ENCODE assay signal across 16 mouse cellular contexts in the genomic region with DNA sequence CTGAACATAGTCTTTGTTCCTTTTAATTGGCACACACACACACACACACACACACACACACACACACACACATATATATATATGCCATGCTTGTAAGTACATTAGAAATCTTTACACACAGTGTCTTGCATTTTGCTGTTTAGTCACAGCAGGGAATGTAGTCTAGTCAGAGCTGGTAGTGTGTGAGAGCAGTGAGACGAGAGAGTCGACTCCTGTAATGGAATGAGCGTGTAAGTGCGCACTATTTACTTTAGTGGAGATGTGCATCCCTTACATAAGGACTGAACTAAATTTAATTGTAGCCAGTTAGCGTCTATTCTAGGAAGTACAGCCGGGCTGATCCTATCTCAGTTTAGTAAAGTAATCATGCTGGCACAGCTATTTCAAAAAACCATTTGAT. TPM values are rescaled to one million over a fixed set of nuclear protein-coding genes. Genes with fewer than 3 reads are reported as not detected.
DNase-seq lines count a peak whose midpoint lies in the region; ATAC-seq and TF ChIP-seq lines count a peak whose summit lies in the region.
"Had no signal": no experiment of that assay in that cellular context is flagged by ENCODE, and none has a peak within 500 bp of the region (broad histone marks: within the 10 kb centered on the region; RNA-seq: fewer than 3 reads in every experiment).

No protein-coding gene starts in this region.

- H3K9ac ChIP-seq in forebrain, embryonic 14.5 days (ENCODE audit: low read length) = no peak overlapping the region
- H3K9ac ChIP-seq in lung, postnatal 0 days (replicated peaks; ENCODE audit: low read depth) = no peak overlapping the region
- no peak overlapping the region for H3K9ac ChIP-seq in intestine, embryonic 16.5 days (ENCODE audit: low read depth, low read length)
- no peak overlapping the region for H3K9ac ChIP-seq in stomach, postnatal 0 days (ENCODE audit: low read length)
- H3K9ac ChIP-seq: lung, embryonic 15.5 days had no signal

- no peak for TF ChIP-seq EP300 in lung, postnatal 0 days (IDR thresholded peaks at IDR 0.05)
- TF ChIP-seq EP300 in stomach, postnatal 0 days (optimal IDR thresholded peaks at IDR 0.05) = no peak

- no peaks in the 10 kb centered on the region for H3K36me3 ChIP-seq in forebrain, embryonic 14.5 days (ENCODE audit: control insufficient read depth, insufficient read depth, low read length)
- H3K36me3 ChIP-seq in forebrain, embryonic 10.5 days (replicated peaks) = no peaks in the 10 kb centered on the region
- no peaks in the 10 kb centered on the region for H3K36me3 ChIP-seq in lung, postnatal 0 days (ENCODE audit: insufficient read depth, low read length)
- no peaks in the 10 kb centered on the region for H3K36me3 ChIP-seq in intestine, embryonic 16.5 days (ENCODE audit: control insufficient read depth, insufficient read depth, low read length)
- H3K36me3 ChIP-seq in stomach, postnatal 0 days (ENCODE audit: control insufficient read depth, insufficient read depth, low read length) = no peaks in the 10 kb centered on the region
- no peaks in the 10 kb centered on the region for H3K36me3 ChIP-seq in thymus, adult 2 months (ENCODE audit: control insufficient read depth, insufficient read depth, low read length)
- H3K36me3 ChIP-seq: lung, embryonic 15.5 days had no signal

- H3K4me3 ChIP-seq in forebrain, embryonic 14.5 days (ENCODE audit: low read depth, low read length) = no peak overlapping the region
- H3K4me3 ChIP-seq in forebrain, embryonic 10.5 days = no peak overlapping the region
- no peak overlapping the region for H3K4me3 ChIP-seq in lung, postnatal 0 days (ENCODE audit: low read depth, low read length)
- H3K4me3 ChIP-seq in intestine, embryonic 16.5 days (ENCODE audit: low read length) = no peak overlapping the region
- H3K4me3 ChIP-seq in stomach, postnatal 0 days (ENCODE audit: low read depth, low read length) = no peak overlapping the region
- H3K4me3 ChIP-seq in thymus, adult 2 months (ENCODE audit: control insufficient read depth, insufficient read depth, low read length) = no peak overlapping the region
- H3K4me3 ChIP-seq: lung, embryonic 15.5 days had no signal

- no peak for TF ChIP-seq POLR2A in thymus, adult 2 months (IDR thresholded peaks at IDR 0.05; ENCODE audit: control insufficient read depth, extremely low read depth, insufficient read depth, low read length, poor library complexity)

- DNase-seq in forebrain, embryonic 14.5 days (ENCODE audit: low spot score) = peak; percentile 5
- no peak for DNase-seq in forebrain, embryonic 10.5 days (ENCODE audit: extremely low spot score, low spot score)
- DNase-seq in lung, postnatal 0 days (ENCODE audit: low spot score) = no peak
- DNase-seq in lung, adult 18-20 months = no peak
- no peak for DNase-seq in stomach, postnatal 0 days (ENCODE audit: low spot score)
- no peak for DNase-seq in thymus, adult 2 months
- DNase-seq: adrenal gland, postnatal 25 days; cerebellum, adult 18-20 months; embryo, embryonic 11 days; kidney, postnatal 10 days; layer of hippocampus, postnatal 36 days; liver; right cerebral cortex, postnatal 4 days had no signal

- no peak for TF ChIP-seq CTCF in lung, postnatal 0 days (IDR thresholded peaks at IDR 0.05)
- no peak for TF ChIP-seq CTCF in stomach, postnatal 0 days (IDR thresholded peaks at IDR 0.05; ENCODE audit: low read depth)
- TF ChIP-seq CTCF in thymus, adult 2 months (IDR thresholded peaks at IDR 0.05; ENCODE audit: borderline replicate concordance, control insufficient read depth, extremely low read depth, insufficient read depth, low read length, poor library complexity) = no peak

- WGBS in forebrain, embryonic 14.5 days = 68% methylated on average over 6 of the region's 6 CpGs
- WGBS in forebrain, embryonic 10.5 days = 95% methylated on average over 6 of the region's 6 CpGs
- 56% methylated on average over 6 of the region's 6 CpGs for WGBS in lung, postnatal 0 days
- 57% methylated on average over 6 of the region's 6 CpGs for WGBS in intestine, embryonic 16.5 days
- 49% methylated on average over 6 of the region's 6 CpGs for whole genome bisulfite sequencing in stomach, postnatal 0 days
- 92% methylated on average over 6 of the region's 6 CpGs for WGBS in thymus, adult 2 months

- H3K27ac ChIP-seq in forebrain, embryonic 14.5 days (ENCODE audit: low read depth, low read length) = no peak overlapping the region
- no peak overlapping the region for H3K27ac ChIP-seq in forebrain, embryonic 10.5 days
- H3K27ac ChIP-seq in lung, postnatal 0 days (ENCODE audit: low read length) = no peak overlapping the region
- no peak overlapping the region for H3K27ac ChIP-seq in intestine, embryonic 16.5 days (ENCODE audit: low read length)
- 0 out of 2 replicates have a peak overlapping the region, but pooled peaks have one; percentile 24 for H3K27ac ChIP-seq in stomach, postnatal 0 days (replicated peaks)
- H3K27ac ChIP-seq in thymus, adult 2 months (ENCODE audit: control insufficient read depth, insufficient read depth, low read length) = no peak overlapping the region

- no peaks in the 10 kb centered on the region for H3K27me3 ChIP-seq in forebrain, embryonic 14.5 days (replicated peaks; ENCODE audit: control insufficient read depth, insufficient read depth, low read length)
- H3K27me3 ChIP-seq in forebrain, embryonic 10.5 days (ENCODE audit: poor library complexity, severe bottlenecking) = no peaks in the 10 kb centered on the region
- no peaks in the 10 kb centered on the region for H3K27me3 ChIP-seq in lung, postnatal 0 days (replicated peaks; ENCODE audit: insufficient read depth, low read length)
- H3K27me3 ChIP-seq in intestine, embryonic 16.5 days (replicated peaks; ENCODE audit: control insufficient read depth, insufficient read depth, low read length) = no peaks in the 10 kb centered on the region
- H3K27me3 ChIP-seq in stomach, postnatal 0 days (ENCODE audit: control insufficient read depth, insufficient read depth, low read length) = no peaks in the 10 kb centered on the region
- no peaks in the 10 kb centered on the region for H3K27me3 ChIP-seq in thymus, adult 2 months (ENCODE audit: control insufficient read depth, insufficient read depth, low read length)
- H3K27me3 ChIP-seq: lung, embryonic 15.5 days had no signal

- ATAC-seq in forebrain, embryonic 14.5 days = peak; percentile 42; the same call in 1 of the 2 replicates
- peak; percentile 3 for ATAC-seq in lung, postnatal 0 days
- ATAC-seq in intestine, embryonic 16.5 days = peak; percentile 30; the same call in 1 of the 2 replicates
- peak; percentile 51 for ATAC-seq in stomach, postnatal 0 days (ENCODE audit: low FRiP score, low TSS enrichment)
- ATAC-seq in inflammation-experienced regulatory T-cells, adult 6 months = no peak

- H3K4me1 ChIP-seq in forebrain, embryonic 14.5 days (ENCODE audit: control insufficient read depth, insufficient read depth, low read length) = 0 out of 2 replicates have a peak, but pooled peaks cover 3% of the 10 kb centered on the region
- peaks cover 22% of the 10 kb centered on the region for H3K4me1 ChIP-seq in forebrain, embryonic 10.5 days
- H3K4me1 ChIP-seq in lung, postnatal 0 days (ENCODE audit: insufficient read depth, low read depth, low read length) = peaks cover 3% of the 10 kb centered on the region; the same call in 1 of the 2 replicates
- peaks cover 35% of the 10 kb centered on the region for H3K4me1 ChIP-seq in intestine, embryonic 16.5 days (ENCODE audit: control insufficient read depth, insufficient read depth, low read length)
- 0 out of 2 replicates have a peak, but pooled peaks cover 5% of the 10 kb centered on the region for H3K4me1 ChIP-seq in stomach, postnatal 0 days (replicated peaks; ENCODE audit: control insufficient read depth, insufficient read depth)
- peaks cover 9% of the 10 kb centered on the region for H3K4me1 ChIP-seq in thymus, adult 2 months (replicated peaks; ENCODE audit: control insufficient read depth, insufficient read depth, low read length)

- H3K4me2 ChIP-seq in forebrain, embryonic 14.5 days (ENCODE audit: low read length) = no peak overlapping the region
- H3K4me2 ChIP-seq in lung, postnatal 0 days (replicated peaks; ENCODE audit: low read depth, low read length) = no peak overlapping the region
- no peak overlapping the region for H3K4me2 ChIP-seq in intestine, embryonic 16.5 days (ENCODE audit: low read depth, low read length)
- no peak overlapping the region for H3K4me2 ChIP-seq in stomach, postnatal 0 days (replicated peaks; ENCODE audit: low read depth)
- H3K4me2 ChIP-seq: lung, embryonic 15.5 days had no signal

- no peaks in the 10 kb centered on the region for H3K9me3 ChIP-seq in forebrain, embryonic 14.5 days (replicated peaks; ENCODE audit: control insufficient read depth, low read length)
- H3K9me3 ChIP-seq in forebrain, embryonic 10.5 days = no peaks in the 10 kb centered on the region
- H3K9me3 ChIP-seq in lung, postnatal 0 days (ENCODE audit: low read length) = no peaks in the 10 kb centered on the region
- no peaks in the 10 kb centered on the region for H3K9me3 ChIP-seq in intestine, embryonic 16.5 days (ENCODE audit: control insufficient read depth, low read length)
- no peaks in the 10 kb centered on the region for H3K9me3 ChIP-seq in stomach, postnatal 0 days (ENCODE audit: control insufficient read depth, low read length)
- H3K9me3 ChIP-seq: lung, embryonic 15.5 days had no signal

RNA-seq across cellular contexts. Expression of gene Usp6nl, which starts 44.5 kb away (rescaled TPM):
- polyA plus RNA-seq in forebrain, embryonic 14.5 days (2014; fragmentation: Nextera tagmentation; extraction: Ambion mirVana) = 6.6 and 9.8 TPM in 2 replicates
- polyA plus RNA-seq in forebrain, embryonic 10.5 days (2016; fragmentation: Nextera tagmentation; extraction: Ambion mirVana) = 9.2 and 9.7 TPM in 2 replicates
- 9.5 and 11.0 TPM in 2 replicates for polyA plus RNA-seq in lung, postnatal 0 days (2015; fragmentation: Nextera tagmentation; extraction: Ambion mirVana)
- polyA plus RNA-seq in intestine, embryonic 16.5 days (2015; fragmentation: Nextera tagmentation; extraction: Ambion mirVana) = 7.8 and 8.4 TPM in 2 replicates
- polyA plus RNA-seq in stomach, postnatal 0 days (2015; fragmentation: Nextera tagmentation; extraction: Ambion mirVana) = 7.4 and 8.9 TPM in 2 replicates
- polyA plus RNA-seq in thymus, adult 2 months (2012; rRNA removed) = 7.2 and 8.5 TPM in 2 replicates
- polyA plus RNA-seq in inflammation-experienced regulatory T-cells, adult 6 months (2017; shearing (Covaris generic)) = 10 to 100 TPM in 1 of 3 experiments, 1 to 10 TPM in 2; 4.1 to 11.9 (median 7.2) TPM
